Mouse (Mus musculus) neural tube, embryonic 12.5 days (tissue): ENCODE data around the gene Tbl1x. TPM values are rescaled to one million over a fixed set of nuclear protein-coding genes. Genes with fewer than 3 reads are reported as not detected.

ENCODE experiments used
- ATAC-seq: fragments of 200-750 bp; cut with Nextera tagmentation; 2 replicates; pipeline ENCODE4 v1.8.0; 2017; ENCODE audit warnings: low read depth, mild to moderate bottlenecking, moderate TSS enrichment, moderate library complexity; ENCODE audit not compliant: low FRiP score
- H3K27ac ChIP-seq: fragments of 300-500 bp; sonication (generic); 2 replicates; pipeline ENCODE4 v1.5.1; 2016
- H3K27me3 ChIP-seq: fragments of 300-500 bp; sonication (generic); replicated peaks from 2 replicates; pipeline ENCODE4 v1.6.1; 2016; ENCODE audit warnings: mild to moderate bottlenecking
- H3K36me3 ChIP-seq: fragments of 300-500 bp; sonication (generic); 2 replicates; pipeline ENCODE4 v1.6.1; 2016; ENCODE audit warnings: mild to moderate bottlenecking
- H3K4me1 ChIP-seq: fragments of 300-500 bp; sonication (generic); 2 replicates; pipeline ENCODE4 v1.6.1; 2016
- H3K4me2 ChIP-seq: fragments of 300-500 bp; sonication (generic); replicated peaks from 2 replicates; pipeline ENCODE4 v1.6.1; 2016; ENCODE audit warnings: mild to moderate bottlenecking
- H3K4me3 ChIP-seq: fragments of 300-500 bp; sonication (generic); 2 replicates; pipeline ENCODE4 v1.5.1; 2016
- H3K9ac ChIP-seq: fragments of 300-500 bp; sonication (generic); 2 replicates; pipeline ENCODE4 v1.6.1; 2016; ENCODE audit warnings: mild to moderate bottlenecking
- H3K9me3 ChIP-seq: fragments of 300-500 bp; sonication (generic); 2 replicates; pipeline ENCODE4 v1.6.1; 2016; ENCODE audit warnings: mild to moderate bottlenecking
- WGBS: fragments of 180-500 bp; shearing (Covaris S2); methylation state at CpG from one replicate; pipeline ENCODE4 v1.1.7; 2016; 5-methylcytosine and 5-hydroxymethylcytosine counted together
- polyA plus RNA-seq: library from polyadenylated mRNA; unstranded; fragments of >200 nt; fragmentation: Nextera tagmentation; extraction: Ambion mirVana; gene quantifications from 2 replicates; pipeline ENCODE4 v1.2.1, GENCODE M21; 2016

Tbl1x gene
- polyA plus RNA-seq, 1 experiment from 2014 or later: 56.2 TPM

DNA sequence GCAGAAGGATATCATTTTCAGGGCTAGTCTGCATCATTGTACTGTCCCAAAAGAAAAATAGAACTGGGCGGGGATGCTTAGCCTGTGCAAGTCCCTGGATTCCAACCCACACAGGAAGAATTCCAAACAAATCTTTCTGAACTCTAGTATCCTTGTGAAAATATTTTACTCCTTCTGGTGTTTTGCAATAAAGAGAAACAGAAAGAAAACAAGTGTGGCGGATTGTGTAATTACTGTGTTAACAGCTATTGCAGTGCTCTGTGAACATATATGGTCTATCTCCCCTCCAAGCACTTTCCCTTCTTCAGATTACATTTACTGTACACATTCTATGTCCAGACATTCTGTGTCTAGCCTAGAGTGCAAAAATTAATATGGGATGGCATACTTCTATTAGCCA, 119.6 kb downstream of the Tbl1x start:
- 88% methylated on average over 2 of the region's 2 CpGs for WGBS
- Histone ChIP-seq H3K4me2 (no peak overlapping the region), H3K36me3 (no peaks in the 10 kb centered on the region), H3K27ac (no peak overlapping the region), H3K4me3 (no peak overlapping the region), H3K9me3 (no peaks in the 10 kb centered on the region), H3K9ac (no peak overlapping the region), H3K4me1 (no peaks in the 10 kb centered on the region), H3K27me3 (no peaks in the 10 kb centered on the region)
- ATAC-seq: no peak

DNA sequence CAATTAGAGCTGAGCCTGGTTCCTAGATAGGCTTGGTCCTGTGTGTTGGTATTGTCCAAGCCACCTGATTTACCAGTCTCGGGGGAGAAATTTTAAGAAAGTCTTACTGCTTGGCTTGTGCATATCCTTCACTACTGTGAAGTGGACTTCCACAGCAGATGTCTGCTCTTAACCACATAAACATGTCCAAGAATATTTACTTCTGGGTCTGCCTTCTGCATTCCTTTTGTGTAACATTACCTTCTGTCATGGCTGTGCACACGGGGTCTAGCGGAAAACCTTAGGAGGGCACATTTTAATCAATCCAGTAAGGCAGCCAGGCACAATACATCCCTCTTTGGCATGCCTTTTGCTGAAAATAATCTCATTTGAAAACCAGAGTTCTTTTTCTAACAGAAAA, 125.7 kb downstream of the Tbl1x start:
- 53% methylated on average over 3 of the region's 3 CpGs for WGBS
- Histone ChIP-seq H3K4me1 (no peaks in the 10 kb centered on the region), H3K9ac (no peak overlapping the region), H3K27me3 (no peaks in the 10 kb centered on the region), H3K4me3 (no peak overlapping the region), H3K27ac (no peak overlapping the region), H3K36me3 (no peaks in the 10 kb centered on the region), H3K9me3 (no peaks in the 10 kb centered on the region), H3K4me2 (no peak overlapping the region)
- no peak for ATAC-seq

DNA sequence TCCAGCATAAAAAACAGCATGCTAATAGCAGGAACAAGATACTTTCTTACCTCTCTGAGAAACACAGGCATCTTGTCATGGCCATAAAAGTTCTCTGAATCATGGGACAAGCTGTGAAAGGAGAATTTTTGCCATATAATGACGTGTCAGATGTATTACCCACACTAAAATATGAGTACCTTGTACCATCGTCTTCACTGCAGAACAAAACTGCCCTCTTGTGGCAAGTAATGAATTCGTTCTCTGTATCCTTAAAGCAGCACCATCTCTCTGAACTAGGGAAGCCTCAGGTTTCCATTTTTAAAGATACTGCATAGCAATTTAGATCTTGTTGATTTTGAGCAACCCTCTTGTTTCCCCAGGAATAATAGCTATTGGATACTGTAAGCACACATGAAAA, 127.3 kb downstream of the Tbl1x start:
- no peak overlapping the region for H3K27ac ChIP-seq
- no peak overlapping the region for H3K9ac ChIP-seq
- no peaks in the 10 kb centered on the region for H3K4me1 ChIP-seq
- H3K27me3 ChIP-seq: no peaks in the 10 kb centered on the region
- no peak for ATAC-seq
- H3K36me3 ChIP-seq: no peaks in the 10 kb centered on the region
- no peak overlapping the region for H3K4me3 ChIP-seq
- no peak overlapping the region for H3K4me2 ChIP-seq
- no peaks in the 10 kb centered on the region for H3K9me3 ChIP-seq
- WGBS: 17% methylated on average over 3 of the region's 3 CpGs

DNA sequence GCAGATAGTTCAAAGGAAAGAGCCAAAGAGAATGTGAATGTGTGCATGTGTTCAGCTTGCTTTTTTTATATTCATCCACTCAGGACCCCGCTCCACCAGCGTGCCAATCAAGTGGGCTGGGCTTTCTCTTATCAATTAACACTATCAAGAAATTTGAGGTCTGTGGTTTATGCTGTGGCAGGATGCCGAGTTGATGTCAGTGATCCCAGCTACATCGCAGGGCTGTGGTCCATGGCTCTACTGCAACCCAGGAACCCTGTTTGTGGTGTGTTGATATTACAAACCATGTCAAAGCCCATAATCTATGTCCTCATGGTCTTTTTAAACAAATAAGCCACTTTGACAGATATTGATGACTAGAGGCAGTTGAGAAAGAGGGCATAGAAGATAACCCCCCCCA, 129.5 kb downstream of the Tbl1x start:
- H3K4me2 ChIP-seq: no peak overlapping the region
- ATAC-seq: no peak

DNA sequence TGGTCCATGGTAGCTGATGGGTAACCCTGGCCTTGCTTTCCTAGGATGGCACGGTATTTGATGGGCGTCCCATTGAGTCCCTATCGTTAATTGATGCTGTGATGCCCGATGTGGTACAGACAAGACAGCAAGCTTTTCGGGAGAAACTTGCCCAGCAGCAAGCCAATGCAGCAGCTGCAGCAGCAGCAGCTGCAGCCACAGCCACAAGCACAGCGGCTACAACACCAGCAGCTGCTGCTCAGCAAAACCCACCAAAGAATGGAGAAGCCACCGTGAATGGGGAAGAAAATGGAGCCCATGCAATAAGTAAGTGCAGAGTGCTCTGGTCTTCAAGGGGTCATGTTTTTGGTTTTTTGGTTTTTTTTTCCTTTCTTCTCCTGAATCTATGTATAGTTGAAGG, 135.4 kb downstream of the Tbl1x start:
- Histone ChIP-seq H3K9me3 (no peaks in the 10 kb centered on the region), H3K36me3 (peaks cover 18% of the 10 kb centered on the region), H3K4me2 (no peak overlapping the region), H3K27ac (no peak overlapping the region), H3K27me3 (no peaks in the 10 kb centered on the region), H3K4me3 (no peak overlapping the region), H3K4me1 (no peaks in the 10 kb centered on the region), H3K9ac (no peak overlapping the region)
- 91% methylated on average over 7 of the region's 7 CpGs for WGBS
- ATAC-seq: no peak

More for the DNA sequence above, 129.5 kb downstream of the Tbl1x start:
- no peaks in the 10 kb centered on the region for H3K36me3 ChIP-seq
- H3K27me3 ChIP-seq: no peaks in the 10 kb centered on the region
- H3K27ac ChIP-seq: no peak overlapping the region
- H3K4me3 ChIP-seq: no peak overlapping the region
- WGBS: 95% methylated on average over 4 of the region's 4 CpGs
- no peaks in the 10 kb centered on the region for H3K9me3 ChIP-seq
- H3K9ac ChIP-seq: no peak overlapping the region
- no peaks in the 10 kb centered on the region for H3K4me1 ChIP-seq

DNA sequence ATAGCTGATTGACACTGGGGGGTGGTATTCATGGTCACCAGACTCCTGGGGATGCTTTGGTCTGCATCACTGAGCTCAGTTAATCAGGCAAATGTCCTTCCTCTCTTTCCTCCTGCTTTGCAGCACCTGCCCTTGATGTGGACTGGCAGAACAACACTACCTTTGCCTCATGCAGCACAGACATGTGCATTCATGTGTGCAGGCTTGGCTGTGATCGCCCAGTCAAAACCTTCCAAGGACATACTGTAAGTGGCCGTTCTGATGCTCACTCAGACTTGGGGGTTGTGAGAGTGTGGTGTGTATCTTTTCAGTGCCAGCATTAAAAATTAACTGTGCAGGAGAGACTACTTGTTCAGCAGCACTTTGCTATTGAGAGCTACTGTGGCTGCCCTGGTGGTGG, 139.4 kb downstream of the Tbl1x start:
- H3K36me3 ChIP-seq: peaks cover 28% of the 10 kb centered on the region
- no peak overlapping the region for H3K4me2 ChIP-seq
- no peak overlapping the region for H3K27ac ChIP-seq
- no peak overlapping the region for H3K4me3 ChIP-seq
- no peaks in the 10 kb centered on the region for H3K4me1 ChIP-seq
- no peaks in the 10 kb centered on the region for H3K27me3 ChIP-seq
- 95% methylated on average over 2 of the region's 2 CpGs for WGBS
- H3K9ac ChIP-seq: no peak overlapping the region
- no peak for ATAC-seq
- no peaks in the 10 kb centered on the region for H3K9me3 ChIP-seq

DNA sequence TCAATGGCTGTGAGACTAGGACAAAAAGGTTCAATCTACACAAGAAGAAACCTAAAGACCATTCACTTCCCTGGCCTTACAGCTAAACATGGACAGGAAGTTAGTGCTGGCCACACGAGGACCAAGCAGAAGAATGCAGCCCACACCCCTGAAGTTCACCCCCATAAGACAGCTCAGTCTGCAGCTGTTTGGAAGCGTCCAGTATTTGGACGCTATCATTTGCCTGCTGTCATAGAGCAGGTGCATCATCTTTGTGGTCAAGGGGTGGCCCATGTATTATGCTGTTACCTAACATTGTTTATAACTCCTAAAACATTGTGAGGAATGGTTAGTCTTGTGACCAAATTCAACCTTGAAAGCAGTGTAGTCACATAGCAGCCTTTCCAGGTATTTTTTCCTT, 151.2 kb downstream of the Tbl1x start:
- Histone ChIP-seq H3K4me3 (no peak overlapping the region), H3K9me3 (no peaks in the 10 kb centered on the region), H3K27me3 (no peaks in the 10 kb centered on the region), H3K36me3 (peaks cover 24% of the 10 kb centered on the region), H3K4me2 (no peak overlapping the region), H3K4me1 (no peaks in the 10 kb centered on the region), H3K27ac (no peak overlapping the region), H3K9ac (no peak overlapping the region)
- no peak for ATAC-seq
- 94% methylated on average over 3 of the region's 3 CpGs for WGBS

DNA sequence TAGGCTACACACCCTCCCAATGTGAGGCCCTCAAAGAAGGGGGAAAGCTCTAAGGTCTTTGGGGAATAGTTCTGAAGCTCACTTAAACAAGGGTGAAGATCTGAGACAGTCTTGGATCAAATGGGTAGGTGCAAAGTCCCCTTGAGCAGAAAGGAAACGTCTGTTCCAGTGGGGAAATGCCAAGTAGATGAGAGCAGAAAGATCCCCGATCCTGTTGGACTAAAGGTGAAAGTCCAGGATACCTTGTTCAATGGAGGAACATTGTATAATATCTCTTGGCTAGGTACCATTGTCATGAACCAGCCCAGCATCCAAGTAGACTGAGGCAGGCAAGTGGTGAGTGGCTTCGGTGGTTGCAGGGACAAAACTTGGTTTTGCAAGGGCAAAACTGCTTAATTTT, 152.5 kb downstream of the Tbl1x start:
- H3K9ac ChIP-seq: no peak overlapping the region
- H3K4me2 ChIP-seq: no peak overlapping the region
- H3K36me3 ChIP-seq: peaks cover 24% of the 10 kb centered on the region
- H3K27me3 ChIP-seq: no peaks in the 10 kb centered on the region
- H3K4me3 ChIP-seq: no peak overlapping the region
- 75% methylated on average over 3 of the region's 3 CpGs for WGBS
- H3K27ac ChIP-seq: no peak overlapping the region
- no peak for ATAC-seq
- no peaks in the 10 kb centered on the region for H3K9me3 ChIP-seq
- H3K4me1 ChIP-seq: no peaks in the 10 kb centered on the region

DNA sequence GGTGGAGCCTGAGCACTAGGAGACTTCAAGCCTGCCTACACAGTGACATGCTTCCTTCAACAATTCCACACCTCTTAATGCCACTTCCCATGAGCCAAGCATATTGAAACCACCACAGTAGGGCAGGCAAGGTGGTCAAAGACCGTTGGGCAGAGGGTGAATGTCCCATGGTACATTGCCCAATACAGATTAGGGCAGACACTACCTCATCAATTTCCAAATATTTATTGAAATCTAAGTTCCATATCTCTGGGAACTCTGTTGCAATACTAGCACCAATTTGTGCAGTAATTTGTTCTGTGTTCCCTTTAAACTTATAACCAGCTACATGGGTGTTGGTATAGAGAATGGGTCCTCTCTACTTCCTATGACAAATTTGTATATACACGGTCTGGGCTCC, 154.2 kb downstream of the Tbl1x start:
- ATAC-seq: no peak
- peaks cover 15% of the 10 kb centered on the region; the same call in 1 of the 2 replicates for H3K36me3 ChIP-seq
- H3K27me3 ChIP-seq: no peaks in the 10 kb centered on the region
- H3K9ac ChIP-seq: no peak overlapping the region
- no peak overlapping the region for H3K4me2 ChIP-seq
- H3K27ac ChIP-seq: no peak overlapping the region
- 92% methylated on average over 2 of the region's 2 CpGs for WGBS
- no peaks in the 10 kb centered on the region for H3K4me1 ChIP-seq
- no peak overlapping the region for H3K4me3 ChIP-seq
- no peaks in the 10 kb centered on the region for H3K9me3 ChIP-seq

DNA sequence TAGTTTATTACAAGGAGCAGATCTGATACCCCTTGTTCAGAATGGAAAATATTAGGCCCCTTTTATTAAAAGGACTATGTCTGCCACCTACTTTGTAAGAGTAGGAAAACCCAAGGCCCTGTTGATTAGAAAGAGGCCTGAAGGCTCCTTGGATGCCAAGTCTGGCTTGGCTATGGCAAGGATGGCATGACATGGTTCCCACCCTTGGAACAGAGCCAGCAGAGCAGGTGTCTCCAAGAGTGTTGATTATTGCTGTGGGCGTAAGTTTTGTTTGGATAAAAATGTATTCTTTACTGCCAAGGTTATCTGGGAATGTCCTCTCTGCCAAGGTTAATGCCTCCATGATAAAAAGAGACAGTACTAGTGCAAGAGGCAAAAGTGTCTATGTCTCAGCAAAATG, 156.1 kb downstream of the Tbl1x start:
- no peaks in the 10 kb centered on the region for H3K27me3 ChIP-seq
- H3K4me2 ChIP-seq: no peak overlapping the region
- 85% methylated on average over 1 of the region's 1 CpGs for WGBS
- H3K4me1 ChIP-seq: no peaks in the 10 kb centered on the region
- no peak overlapping the region for H3K9ac ChIP-seq
- H3K36me3 ChIP-seq: 0 out of 2 replicates have a peak, but pooled peaks cover 5% of the 10 kb centered on the region
- H3K9me3 ChIP-seq: no peaks in the 10 kb centered on the region
- no peak for ATAC-seq
- H3K4me3 ChIP-seq: no peak overlapping the region
- no peak overlapping the region for H3K27ac ChIP-seq

DNA sequence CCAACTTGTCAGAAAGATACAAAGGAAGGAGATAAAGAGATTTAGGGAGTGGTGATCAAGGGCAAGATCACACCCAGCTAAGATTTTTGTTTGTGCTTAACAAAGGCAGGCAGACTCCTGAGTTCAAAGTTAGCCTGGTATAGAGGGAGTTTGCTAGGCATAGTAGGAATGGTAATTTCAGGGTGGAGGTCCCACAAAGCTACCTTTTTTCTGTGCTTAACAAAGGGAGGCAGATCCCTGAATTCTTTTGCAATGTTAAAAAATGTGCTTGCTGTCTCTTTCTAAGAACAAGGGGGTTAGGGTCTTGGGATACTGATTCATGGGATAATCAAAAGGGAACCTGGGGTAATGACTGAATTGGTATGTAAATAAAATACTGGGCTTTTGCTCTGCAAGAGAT, 156.6 kb downstream of the Tbl1x start:
- Histone ChIP-seq H3K36me3 (no peaks in the 10 kb centered on the region), H3K4me1 (no peaks in the 10 kb centered on the region), H3K9me3 (no peaks in the 10 kb centered on the region), H3K4me2 (no peak overlapping the region), H3K27ac (no peak overlapping the region), H3K9ac (no peak overlapping the region), H3K27me3 (no peaks in the 10 kb centered on the region), H3K4me3 (no peak overlapping the region)
- no peak for ATAC-seq

DNA sequence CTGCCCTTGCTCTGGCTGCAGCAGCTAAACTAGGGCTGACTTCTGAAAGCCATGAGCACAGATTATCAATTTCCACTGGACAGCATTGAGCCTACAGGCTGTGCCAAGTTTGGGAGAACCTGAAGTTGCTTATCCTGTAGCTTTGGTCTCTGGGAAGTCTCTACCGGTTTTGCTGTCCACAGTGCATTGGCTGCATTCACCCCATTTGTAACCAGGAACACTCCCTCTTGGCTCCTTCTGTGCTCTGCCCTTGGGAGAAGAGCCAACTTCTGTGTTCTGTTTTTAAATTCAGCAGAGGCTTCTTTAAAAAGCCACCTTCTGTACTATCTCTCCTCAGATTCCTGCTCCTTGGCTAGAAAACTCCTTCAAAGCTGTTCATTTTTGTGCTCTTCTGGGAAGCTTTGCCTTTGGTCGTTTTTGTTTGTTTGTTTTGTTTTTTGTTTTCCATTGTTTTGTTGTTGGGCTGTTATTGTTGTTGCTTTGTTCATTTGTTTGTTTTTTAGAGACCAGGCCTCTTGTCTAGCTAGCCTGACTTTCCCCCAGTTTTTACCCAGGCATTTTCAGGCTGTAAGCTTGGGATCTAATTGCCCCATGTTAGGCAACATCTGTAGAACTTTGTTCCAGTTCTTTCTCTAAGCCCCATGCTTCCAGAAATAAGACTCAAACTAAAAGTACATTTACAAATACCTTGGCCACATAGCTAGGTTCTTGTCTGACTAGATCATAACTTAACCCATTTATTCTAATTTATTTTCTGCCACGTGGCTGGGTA, 159.2 kb downstream of the Tbl1x start:
- no peak for ATAC-seq
- WGBS: 73% methylated on average over 3 of the region's 3 CpGs
- no peaks in the 10 kb centered on the region for H3K4me1 ChIP-seq
- H3K27ac ChIP-seq: no peak overlapping the region
- no peak overlapping the region for H3K9ac ChIP-seq
- H3K27me3 ChIP-seq: no peaks in the 10 kb centered on the region
- H3K36me3 ChIP-seq: no peaks in the 10 kb centered on the region
- no peak overlapping the region for H3K4me3 ChIP-seq
- H3K4me2 ChIP-seq: no peak overlapping the region
- H3K9me3 ChIP-seq: no peaks in the 10 kb centered on the region
